Mouse (Mus musculus): ENCODE results near the gene Tctn1. TPM values are rescaled to one million over a fixed set of nuclear protein-coding genes. Genes with fewer than 3 reads are reported as not detected.
A peak's percentile ranks its signal among the peaks of the same experiment; 100 is the strongest.

Tctn1 gene
- polyA plus RNA-seq, 1 experiment from 2014 or later = 7.1 TPM

- Histone ChIP-seq H3K27me3 (ENCODE audit: control insufficient read depth, insufficient read depth, low read length) (no peaks in the 10 kb centered on the region; the same call in 1 of the 2 replicates), H3K4me1 (ENCODE audit: control insufficient read depth, insufficient read depth, low read length) (peaks cover 15% of the 10 kb centered on the region), H3K4me3 (ENCODE audit: low read depth, low read length) (no peak overlapping the region), H3K27ac (ENCODE audit: low read depth, low read length) (no peak overlapping the region), H3K4me2 (ENCODE audit: low read depth, low read length) (no peak overlapping the region), H3K9me3 (ENCODE audit: control insufficient read depth, low read length) (no peaks in the 10 kb centered on the region), H3K36me3 (ENCODE audit: control insufficient read depth, insufficient read depth, low read length) (no peaks in the 10 kb centered on the region), H3K9ac (replicated peaks; ENCODE audit: low read depth, low read length) (no peak overlapping the region)
- WGBS = 94% methylated on average over 4 of the region's 4 CpGs
- no peak for ATAC-seq (ENCODE audit: low read depth)
Measured at GRCm38 (mm10) chr5:122288147-122288811, 24.0 kb upstream of the Tctn1 start.

GRCm38 (mm10) chr5:122287026-122287425, 22.8 kb upstream of the Tctn1 start:
- no peak overlapping the region for H3K4me3 ChIP-seq (ENCODE audit: low read depth, low read length)
- no peak for ATAC-seq (ENCODE audit: low read depth)
- H3K9me3 ChIP-seq (ENCODE audit: control insufficient read depth, low read length) = no peaks in the 10 kb centered on the region
- no peak overlapping the region for H3K9ac ChIP-seq (replicated peaks; ENCODE audit: low read depth, low read length)
- H3K4me1 ChIP-seq (ENCODE audit: control insufficient read depth, insufficient read depth, low read length) = peaks cover 12% of the 10 kb centered on the region
- 92% methylated on average over 4 of the region's 4 CpGs for WGBS
- no peak overlapping the region for H3K4me2 ChIP-seq (ENCODE audit: low read depth, low read length)
- H3K27me3 ChIP-seq (ENCODE audit: control insufficient read depth, insufficient read depth, low read length) = no peaks in the 10 kb centered on the region; the same call in 1 of the 2 replicates
- no peaks in the 10 kb centered on the region for H3K36me3 ChIP-seq (ENCODE audit: control insufficient read depth, insufficient read depth, low read length)
- H3K27ac ChIP-seq (ENCODE audit: low read depth, low read length) = no peak overlapping the region

- Histone ChIP-seq H3K36me3 (ENCODE audit: control insufficient read depth, insufficient read depth, low read length) (no peaks in the 10 kb centered on the region), H3K27ac (ENCODE audit: low read depth, low read length) (no peak overlapping the region), H3K9me3 (ENCODE audit: control insufficient read depth, low read length) (no peaks in the 10 kb centered on the region), H3K9ac (replicated peaks; ENCODE audit: low read depth, low read length) (no peak overlapping the region), H3K27me3 (ENCODE audit: control insufficient read depth, insufficient read depth, low read length) (no peaks in the 10 kb centered on the region; the same call in 1 of the 2 replicates), H3K4me3 (ENCODE audit: low read depth, low read length) (no peak overlapping the region), H3K4me2 (ENCODE audit: low read depth, low read length) (no peak overlapping the region), H3K4me1 (ENCODE audit: control insufficient read depth, insufficient read depth, low read length) (peaks cover 12% of the 10 kb centered on the region)
- 89% methylated on average over 10 of the region's 10 CpGs for whole genome bisulfite sequencing
- no peak for ATAC-seq (ENCODE audit: low read depth)
Measured at GRCm38 (mm10) chr5:122286191-122286590, 21.9 kb upstream of the Tctn1 start.

GRCm38 (mm10) chr5:122285767-122286150, 21.5 kb upstream of the Tctn1 start:
- H3K4me1 ChIP-seq (ENCODE audit: control insufficient read depth, insufficient read depth, low read length) = peaks cover 12% of the 10 kb centered on the region
- peak overlapping the region; percentile 93 for H3K4me3 ChIP-seq (ENCODE audit: low read depth, low read length)
- H3K27ac ChIP-seq (ENCODE audit: low read depth, low read length) = no peak overlapping the region
- no peak for ATAC-seq (ENCODE audit: low read depth)
- H3K4me2 ChIP-seq (ENCODE audit: low read depth, low read length) = peak overlapping the region; percentile 89
- H3K36me3 ChIP-seq (ENCODE audit: control insufficient read depth, insufficient read depth, low read length) = no peaks in the 10 kb centered on the region
- no peaks in the 10 kb centered on the region for H3K9me3 ChIP-seq (ENCODE audit: control insufficient read depth, low read length)
- WGBS = 54% methylated on average over 7 of the region's 7 CpGs
- no peak overlapping the region; the same call in 1 of the 2 replicates for H3K9ac ChIP-seq (replicated peaks; ENCODE audit: low read depth, low read length)
- H3K27me3 ChIP-seq (ENCODE audit: control insufficient read depth, insufficient read depth, low read length) = no peaks in the 10 kb centered on the region; the same call in 1 of the 2 replicates

- peak overlapping the region; percentile 89 for H3K4me2 ChIP-seq (ENCODE audit: low read depth, low read length)
- peak overlapping the region; percentile 88 for H3K27ac ChIP-seq (ENCODE audit: low read depth, low read length)
- under 1% methylated on average over 32 of the region's 34 CpGs for WGBS
- peaks cover 12% of the 10 kb centered on the region for H3K4me1 ChIP-seq (ENCODE audit: control insufficient read depth, insufficient read depth, low read length)
- H3K36me3 ChIP-seq (ENCODE audit: control insufficient read depth, insufficient read depth, low read length) = no peaks in the 10 kb centered on the region
- peak; percentile 19; the same call in 1 of the 2 replicates for ATAC-seq (ENCODE audit: low read depth)
- peak overlapping the region; percentile 94 for H3K9ac ChIP-seq (replicated peaks; ENCODE audit: low read depth, low read length)
- H3K9me3 ChIP-seq (ENCODE audit: control insufficient read depth, low read length) = no peaks in the 10 kb centered on the region
- H3K27me3 ChIP-seq (ENCODE audit: control insufficient read depth, insufficient read depth, low read length) = peaks cover 2% of the 10 kb centered on the region
- peak overlapping the region; percentile 93 for H3K4me3 ChIP-seq (ENCODE audit: low read depth, low read length)
Measured at GRCm38 (mm10) chr5:122285029-122285766, 20.9 kb upstream of the Tctn1 start.

- Histone ChIP-seq H3K4me3 (ENCODE audit: low read depth, low read length) (peak within 1 kb of the TSS; percentile 93), H3K27me3 (ENCODE audit: control insufficient read depth, insufficient read depth, low read length) (peaks cover 3% of the 10 kb centered on the region), H3K4me2 (ENCODE audit: low read depth, low read length) (peak within 1 kb of the TSS; percentile 89), H3K36me3 (ENCODE audit: control insufficient read depth, insufficient read depth, low read length) (no peaks in the 10 kb centered on the region), H3K9me3 (ENCODE audit: control insufficient read depth, low read length) (no peaks in the 10 kb centered on the region), H3K27ac (ENCODE audit: low read depth, low read length) (peak within 1 kb of the TSS; percentile 88), H3K9ac (replicated peaks; ENCODE audit: low read depth, low read length) (peak within 1 kb of the TSS; percentile 94), H3K4me1 (ENCODE audit: control insufficient read depth, insufficient read depth, low read length) (peaks cover 12% of the 10 kb centered on the region)
- ATAC-seq (ENCODE audit: low read depth) = peak; percentile 95
- WGBS = under 1% methylated on average over 90 of the region's 114 CpGs
Measured at GRCm38 (mm10) chr5:122284183-122285028, 20.1 kb upstream of the Tctn1 start, which contains the start of gene Pptc7. Gene Pptc7, plus strand, starts transcription at chr5:122284365.

- no peaks in the 10 kb centered on the region for H3K36me3 ChIP-seq (ENCODE audit: control insufficient read depth, insufficient read depth, low read length)
- ATAC-seq (ENCODE audit: low read depth) = no peak
- H3K27me3 ChIP-seq (ENCODE audit: control insufficient read depth, insufficient read depth, low read length) = peaks cover 3% of the 10 kb centered on the region
- H3K4me3 ChIP-seq (ENCODE audit: low read depth, low read length) = no peak overlapping the region
- no peak overlapping the region for H3K4me2 ChIP-seq (ENCODE audit: low read depth, low read length)
- no peak overlapping the region; the same call in 1 of the 2 replicates for H3K27ac ChIP-seq (ENCODE audit: low read depth, low read length)
- H3K4me1 ChIP-seq (ENCODE audit: control insufficient read depth, insufficient read depth, low read length) = peaks cover 12% of the 10 kb centered on the region
- H3K9me3 ChIP-seq (ENCODE audit: control insufficient read depth, low read length) = no peaks in the 10 kb centered on the region
- 24% methylated on average over 2 of the region's 2 CpGs for WGBS
- no peak overlapping the region for H3K9ac ChIP-seq (replicated peaks; ENCODE audit: low read depth, low read length)
Measured at GRCm38 (mm10) chr5:122283828-122284182, 19.5 kb upstream of the Tctn1 start.

- no peak overlapping the region for H3K4me2 ChIP-seq (ENCODE audit: low read depth, low read length)
- peaks cover 7% of the 10 kb centered on the region for H3K4me1 ChIP-seq (ENCODE audit: control insufficient read depth, insufficient read depth, low read length)
- H3K27me3 ChIP-seq (ENCODE audit: control insufficient read depth, insufficient read depth, low read length) = peaks cover 3% of the 10 kb centered on the region
- no peak for ATAC-seq (ENCODE audit: low read depth)
- 44% methylated on average over 19 of the region's 19 CpGs for WGBS
- no peak overlapping the region for H3K9ac ChIP-seq (replicated peaks; ENCODE audit: low read depth, low read length)
- no peak overlapping the region for H3K4me3 ChIP-seq (ENCODE audit: low read depth, low read length)
- H3K36me3 ChIP-seq (ENCODE audit: control insufficient read depth, insufficient read depth, low read length) = no peaks in the 10 kb centered on the region
- H3K9me3 ChIP-seq (ENCODE audit: control insufficient read depth, low read length) = no peaks in the 10 kb centered on the region
- no peak overlapping the region for H3K27ac ChIP-seq (ENCODE audit: low read depth, low read length)
Measured at GRCm38 (mm10) chr5:122280827-122281462, 16.7 kb upstream of the Tctn1 start.

All from neural tube, embryonic 14.5 days (tissue).